Mouse (Mus musculus) ES-Bruce4 (cell line): ENCODE results near the gene Rit1.
"Not testable (repeated sequence)": the region's sequence is repeated elsewhere in the genome, so short reads cannot be mapped to it uniquely, and the experiment has no call there.

ENCODE experiments used
- CTCF ChIP-seq: IDR thresholded peaks from one replicate; pipeline ENCODE4 v1.8.1; 2011; ENCODE audit warnings: low read depth, low read length
- POLR2A ChIP-seq: IDR thresholded peaks from one replicate; pipeline ENCODE4 v1.8.1; 2011; ENCODE audit warnings: low read length; ENCODE audit not compliant: insufficient read depth

DNA sequence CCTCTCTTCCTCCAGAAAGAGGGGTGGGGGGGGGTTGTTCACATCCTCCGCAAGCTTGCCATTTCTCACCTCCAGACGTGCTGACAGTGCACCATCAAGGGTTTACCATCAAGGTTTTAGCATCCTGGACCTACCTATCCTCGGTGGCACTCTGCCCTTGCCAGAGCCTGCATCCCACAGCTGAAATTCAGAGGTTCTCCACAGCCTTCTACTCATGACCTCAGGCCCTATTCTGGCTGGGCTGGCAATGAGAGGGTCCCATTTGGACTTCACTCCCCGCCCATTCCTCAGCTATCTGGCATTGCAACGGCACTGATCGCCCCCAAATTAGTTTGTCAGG is 55.3 kb downstream of the Rit1 start:
- not testable (repeated sequence) for TF ChIP-seq POLR2A, CTCF
